Mouse (Mus musculus): ENCODE measurements around the gene Kdsr. TPM values are rescaled to one million over a fixed set of nuclear protein-coding genes. Genes with fewer than 3 reads are reported as not detected.
A peak's percentile ranks its signal among the peaks of the same experiment; 100 is the strongest.

Kdsr gene
- polyA plus RNA-seq (2012; rRNA removed): 8.8 and 9.5 TPM in 2 replicates

DNA sequence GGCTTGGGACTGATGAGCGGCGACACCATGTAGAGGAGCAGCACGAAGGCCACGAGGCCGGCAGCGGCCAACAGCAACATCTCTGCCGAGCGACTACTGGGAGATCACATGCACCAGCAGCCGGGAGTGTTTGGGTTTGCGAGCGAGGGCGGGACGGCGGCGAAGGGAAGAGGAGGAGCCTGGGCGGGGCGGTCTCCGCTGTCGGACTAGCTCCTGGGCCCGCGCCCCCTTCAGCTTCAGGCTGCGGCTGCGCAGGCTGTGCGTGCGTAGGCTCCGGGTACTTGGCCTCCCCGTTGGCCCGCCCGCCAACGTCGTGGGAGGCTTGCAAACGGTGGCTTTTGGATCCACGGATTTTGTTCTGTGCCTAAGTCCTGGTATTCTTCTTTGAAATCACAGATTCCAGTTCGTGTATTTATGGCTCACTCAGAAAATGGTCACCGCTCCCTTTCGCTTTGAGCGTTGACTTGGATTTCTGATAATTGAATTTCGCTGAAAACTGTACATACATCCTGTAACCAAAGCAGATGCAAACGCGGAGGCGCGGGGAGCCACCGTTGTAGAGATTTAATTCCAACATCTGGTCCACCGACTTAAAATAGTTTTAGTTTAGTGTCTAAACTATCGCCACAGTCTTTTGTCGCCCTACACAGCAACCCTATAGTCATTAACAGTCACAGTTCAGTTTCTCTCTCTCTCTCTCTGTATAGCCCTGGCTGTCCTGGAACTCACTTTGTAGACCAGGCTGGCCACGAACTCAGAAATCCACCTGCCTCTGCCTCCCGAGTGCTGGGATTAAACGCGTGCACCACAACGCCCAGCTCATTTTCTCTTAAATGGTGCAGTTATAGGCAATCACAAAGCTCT is at the start of gene Kdsr:
Kdsr (minus strand) TSS at position 156 of the 864 bp plus-strand sequence.
- peak; percentile 99 for DNase-seq (ENCODE audit: low read depth)
- TF ChIP-seq POLR2A (IDR thresholded peaks at IDR 0.05; ENCODE audit: borderline replicate concordance, extremely low read depth, insufficient read depth, insufficient read length, poor library complexity, severe bottlenecking): peak; percentile 45; the same call in 1 of the 2 replicates
- TF ChIP-seq CTCF (IDR thresholded peaks at IDR 0.05; ENCODE audit: borderline replicate concordance, extremely low read depth, insufficient read depth, insufficient read length): no peak

DNA sequence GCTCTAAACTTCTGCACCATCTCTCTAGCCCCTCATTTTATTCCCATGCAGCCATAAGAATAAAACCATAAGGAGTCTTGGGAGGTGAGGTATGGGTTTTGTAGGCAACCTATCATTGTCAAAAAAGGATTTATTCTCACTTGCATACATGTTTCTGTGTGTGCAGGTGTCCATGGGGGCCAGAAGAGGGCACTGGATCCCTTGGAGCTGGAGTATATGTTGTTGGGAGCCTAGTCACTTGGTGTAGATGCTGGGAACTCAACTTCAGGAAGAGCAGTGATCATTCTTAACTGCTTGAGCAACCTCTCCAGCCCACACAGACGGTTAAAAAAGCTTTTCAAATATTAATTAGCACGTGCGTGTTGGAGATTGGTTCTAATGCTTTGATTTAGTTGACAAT is 40.4 kb upstream of the Kdsr start:
- no peak for DNase-seq (ENCODE audit: low read depth)
- no peak for TF ChIP-seq CTCF (IDR thresholded peaks at IDR 0.05; ENCODE audit: borderline replicate concordance, extremely low read depth, insufficient read depth, insufficient read length)
- no peak for TF ChIP-seq POLR2A (IDR thresholded peaks at IDR 0.05; ENCODE audit: borderline replicate concordance, extremely low read depth, insufficient read depth, insufficient read length, poor library complexity, severe bottlenecking)

DNA sequence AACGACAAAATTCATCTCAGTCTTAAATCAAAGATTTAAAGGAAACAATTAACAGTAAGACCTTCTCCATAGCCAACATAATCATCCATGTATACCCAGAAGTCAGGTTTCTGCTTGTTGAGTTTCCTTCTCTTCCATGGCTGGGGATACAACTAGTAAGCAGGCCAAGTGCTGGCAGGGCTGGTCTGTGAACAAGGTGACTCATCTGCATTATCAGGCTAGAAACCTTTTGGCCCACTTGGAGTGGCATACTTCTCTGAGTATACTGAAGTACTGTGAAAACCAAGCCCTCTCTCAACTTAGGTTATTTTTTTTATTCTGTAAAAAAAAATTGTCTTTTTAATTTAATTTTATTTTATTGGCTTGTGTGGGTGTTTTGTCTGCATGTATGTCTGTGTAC is 39.9 kb upstream of the Kdsr start:
- TF ChIP-seq POLR2A (IDR thresholded peaks at IDR 0.05; ENCODE audit: borderline replicate concordance, extremely low read depth, insufficient read depth, insufficient read length, poor library complexity, severe bottlenecking): no peak
- TF ChIP-seq CTCF (IDR thresholded peaks at IDR 0.05; ENCODE audit: borderline replicate concordance, extremely low read depth, insufficient read depth, insufficient read length): no peak
- DNase-seq (ENCODE audit: low read depth): no peak

DNA sequence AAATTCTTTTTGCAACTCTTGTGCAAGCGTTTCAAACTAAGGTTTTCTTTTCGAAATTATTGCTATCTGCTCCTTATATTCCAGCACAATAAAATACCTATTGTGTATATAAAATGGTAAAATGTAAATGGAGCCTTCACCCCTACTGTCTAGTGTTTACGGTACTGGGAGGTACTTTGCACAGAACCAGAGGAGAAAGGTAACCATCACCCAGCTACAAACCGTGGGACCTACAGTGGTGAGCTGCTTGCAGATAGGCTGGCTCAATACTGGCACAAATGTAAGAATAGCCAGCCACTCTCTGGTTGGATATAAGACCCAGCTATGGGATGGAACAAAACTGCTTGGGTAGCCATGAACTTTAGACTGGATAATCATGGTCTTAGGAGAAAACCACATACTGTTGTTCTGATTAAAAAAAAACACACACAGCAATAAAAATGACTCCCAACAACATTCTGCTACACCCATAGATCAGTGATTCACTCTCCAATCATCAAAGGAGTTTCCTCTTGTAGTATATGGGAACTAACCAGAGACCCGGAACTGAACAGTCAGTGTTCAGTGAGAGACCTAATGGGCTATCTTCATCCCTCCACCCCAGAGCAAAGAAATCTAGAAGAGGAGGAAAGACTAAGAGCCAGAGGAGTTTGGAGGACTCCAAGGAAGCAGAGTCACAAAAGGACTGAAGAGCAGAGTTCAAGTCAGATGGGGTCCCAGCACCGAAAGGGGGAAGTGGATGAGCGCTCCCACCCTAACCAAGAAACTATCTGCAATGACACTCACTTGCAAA is 37.7 kb upstream of the Kdsr start:
- TF ChIP-seq CTCF (IDR thresholded peaks at IDR 0.05; ENCODE audit: borderline replicate concordance, extremely low read depth, insufficient read depth, insufficient read length): no peak
- TF ChIP-seq POLR2A (IDR thresholded peaks at IDR 0.05; ENCODE audit: borderline replicate concordance, extremely low read depth, insufficient read depth, insufficient read length, poor library complexity, severe bottlenecking): no peak

DNA sequence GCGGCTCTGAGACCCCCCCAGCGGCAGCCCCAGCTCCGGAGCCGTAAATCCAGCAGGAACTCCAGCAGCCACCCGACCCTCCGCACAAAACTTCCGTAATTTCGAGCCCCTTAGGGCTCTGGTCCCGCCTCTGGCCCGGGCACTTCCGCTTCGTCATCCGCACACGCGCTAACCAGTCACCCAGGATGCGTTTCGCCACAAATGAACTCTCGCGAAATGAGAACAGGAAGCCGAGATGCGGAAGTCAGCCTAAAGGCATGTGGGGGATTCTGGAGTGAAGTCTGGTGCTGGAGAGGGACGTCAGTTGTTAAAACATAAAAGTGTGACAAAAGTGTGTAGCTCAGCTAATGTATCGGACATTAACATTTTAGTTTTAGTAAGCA is 37.0 kb upstream of the Kdsr start, which contains the start of gene Vps4b:
Vps4b (minus strand) TSS at position 187 of the 383 bp plus-strand sequence.
- peak; percentile 99 for DNase-seq (ENCODE audit: low read depth)

More for the DNA sequence above, 37.7 kb upstream of the Kdsr start:
- no peak for DNase-seq (ENCODE audit: low read depth)

DNA sequence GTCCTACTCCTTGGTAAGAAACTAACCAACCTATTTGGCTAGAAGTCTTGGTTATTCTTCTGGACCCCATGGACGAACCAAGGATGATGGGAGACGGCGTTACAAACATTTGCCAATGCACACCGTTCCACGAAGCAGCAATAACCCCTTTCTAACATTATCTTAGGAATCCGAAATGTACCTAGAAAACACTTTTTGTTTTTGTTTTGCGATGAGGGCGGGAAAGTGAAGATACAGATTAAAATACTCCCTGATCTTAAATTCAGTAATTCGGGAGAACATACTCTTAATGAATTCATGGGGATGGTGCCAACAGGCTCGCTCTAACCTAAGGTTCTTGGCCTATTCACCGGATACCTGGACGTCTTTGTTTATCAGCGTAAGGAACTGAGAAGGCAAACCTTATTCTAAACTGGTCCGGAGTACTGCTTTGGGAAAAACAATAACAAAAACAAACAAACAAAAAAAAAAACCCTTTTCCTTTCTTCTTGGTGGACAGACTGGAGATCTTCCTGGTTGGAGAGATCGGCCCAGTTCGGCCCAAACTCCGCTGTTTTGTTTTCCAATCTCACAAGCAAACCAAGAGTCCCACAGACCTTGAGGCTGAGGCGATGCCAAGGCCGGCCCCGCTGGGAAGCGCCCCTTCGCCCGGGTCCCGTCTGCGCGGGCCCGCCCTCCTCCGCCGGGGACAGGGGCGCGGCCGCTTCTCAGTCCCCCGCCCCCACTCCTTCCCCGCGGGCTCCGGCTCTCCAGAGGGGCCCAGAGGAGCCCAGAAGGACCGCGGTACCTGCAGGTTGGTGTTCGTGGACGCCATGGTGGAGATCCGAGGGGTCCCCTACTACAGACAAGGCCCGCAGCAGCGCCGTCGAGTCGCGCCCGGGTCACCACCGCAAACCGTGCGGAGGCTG is 36.4 kb upstream of the Kdsr start:
- TF ChIP-seq POLR2A (IDR thresholded peaks at IDR 0.05; ENCODE audit: borderline replicate concordance, extremely low read depth, insufficient read depth, insufficient read length, poor library complexity, severe bottlenecking) (no peak), CTCF (IDR thresholded peaks at IDR 0.05; ENCODE audit: borderline replicate concordance, extremely low read depth, insufficient read depth, insufficient read length) (no peak)
- DNase-seq (ENCODE audit: low read depth): no peak

More for the DNA sequence above, 37.0 kb upstream of the Kdsr start, which contains the start of gene Vps4b:
- TF ChIP-seq CTCF (IDR thresholded peaks at IDR 0.05; ENCODE audit: borderline replicate concordance, extremely low read depth, insufficient read depth, insufficient read length): no peak
- 0 out of 2 replicates have a peak, but pooled peaks have one; percentile 37 for TF ChIP-seq POLR2A (IDR thresholded peaks at IDR 0.05; ENCODE audit: borderline replicate concordance, extremely low read depth, insufficient read depth, insufficient read length, poor library complexity, severe bottlenecking)

DNA sequence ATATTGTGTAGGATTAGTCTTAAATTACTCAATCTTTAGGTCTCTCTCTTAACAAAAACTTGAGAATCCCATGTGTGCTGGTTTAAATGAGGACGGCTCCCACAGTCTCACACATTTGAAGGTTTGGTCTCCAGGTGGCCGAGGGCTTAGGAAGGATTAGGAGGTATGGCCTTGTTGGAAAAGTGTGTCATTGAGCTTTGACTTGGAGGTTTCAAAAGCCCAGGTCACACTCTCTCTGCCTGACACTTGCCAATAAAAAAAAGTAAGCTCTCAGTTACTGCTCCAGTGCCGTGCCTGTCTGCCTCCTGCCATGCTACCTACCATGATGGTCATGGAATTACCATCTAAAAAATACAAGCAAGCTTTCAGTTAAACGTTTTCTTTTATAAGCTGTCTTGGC is 15.4 kb upstream of the Kdsr start:
- TF ChIP-seq CTCF (IDR thresholded peaks at IDR 0.05; ENCODE audit: borderline replicate concordance, extremely low read depth, insufficient read depth, insufficient read length) (no peak), POLR2A (IDR thresholded peaks at IDR 0.05; ENCODE audit: borderline replicate concordance, extremely low read depth, insufficient read depth, insufficient read length, poor library complexity, severe bottlenecking) (no peak)
- no peak for DNase-seq (ENCODE audit: low read depth)

DNA sequence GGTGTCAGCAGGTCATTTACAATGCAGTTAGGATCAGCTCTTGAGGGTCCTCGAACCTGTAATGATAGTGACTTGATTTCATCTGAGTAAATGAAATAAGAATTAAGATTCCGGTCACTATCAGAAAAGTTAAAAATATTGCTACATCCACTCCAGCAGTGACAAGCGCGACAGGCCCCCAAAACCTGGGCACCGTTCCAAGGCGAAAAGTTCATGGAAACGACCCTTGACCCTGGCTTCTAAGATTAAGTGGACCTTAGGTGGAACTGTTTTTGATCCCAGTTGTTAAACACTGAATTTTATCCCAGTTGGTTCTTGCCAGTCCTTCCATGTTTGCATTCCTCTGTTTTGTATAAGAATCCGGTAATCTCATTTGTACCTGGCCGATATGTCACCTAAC is 14.6 kb upstream of the Kdsr start:
- TF ChIP-seq POLR2A (IDR thresholded peaks at IDR 0.05; ENCODE audit: borderline replicate concordance, extremely low read depth, insufficient read depth, insufficient read length, poor library complexity, severe bottlenecking) (no peak), CTCF (IDR thresholded peaks at IDR 0.05; ENCODE audit: borderline replicate concordance, extremely low read depth, insufficient read depth, insufficient read length) (no peak)
- DNase-seq (ENCODE audit: low read depth): no peak

DNA sequence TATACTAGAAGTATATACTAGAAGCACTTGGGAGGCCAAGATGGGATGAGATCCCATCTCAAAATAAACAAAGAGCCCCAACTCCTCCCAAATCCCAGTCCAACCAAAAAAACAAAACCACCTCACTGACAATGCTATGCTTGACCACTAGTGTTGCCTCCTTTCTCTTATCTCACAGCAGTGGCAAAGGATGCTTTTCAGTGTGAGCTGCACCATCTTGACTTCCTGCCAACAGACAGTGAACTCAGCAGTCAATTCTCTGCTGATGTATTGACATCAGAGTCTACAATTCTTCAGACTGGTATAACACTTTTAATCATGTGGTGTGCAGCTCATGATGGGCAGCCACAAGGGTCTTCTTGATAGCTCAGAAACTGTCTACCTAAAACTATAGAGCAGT is 9.2 kb upstream of the Kdsr start:
- no peak for DNase-seq (ENCODE audit: low read depth)
- TF ChIP-seq POLR2A (IDR thresholded peaks at IDR 0.05; ENCODE audit: borderline replicate concordance, extremely low read depth, insufficient read depth, insufficient read length, poor library complexity, severe bottlenecking) (no peak), CTCF (IDR thresholded peaks at IDR 0.05; ENCODE audit: borderline replicate concordance, extremely low read depth, insufficient read depth, insufficient read length) (no peak)

DNA sequence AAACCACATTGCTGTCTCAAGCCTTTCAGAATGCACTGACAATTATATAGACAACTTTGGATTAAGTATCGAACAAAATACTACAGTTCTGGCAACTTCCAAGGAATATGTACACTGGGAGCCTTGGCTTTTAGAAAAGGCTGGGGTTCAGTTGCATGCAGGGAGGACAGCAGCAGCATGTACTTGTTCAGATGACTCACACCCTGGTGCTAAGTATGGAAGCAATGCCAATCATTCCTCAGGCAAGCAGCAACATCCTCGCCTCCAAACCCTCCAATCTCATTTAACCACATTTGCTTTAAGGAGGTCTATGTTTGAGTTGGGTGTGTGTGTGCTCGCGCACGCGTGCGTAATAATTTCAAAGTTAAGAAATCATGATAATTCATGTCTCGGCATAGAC is 6.2 kb upstream of the Kdsr start:
- no peak for DNase-seq (ENCODE audit: low read depth)

More for the DNA sequence above, 6.2 kb upstream of the Kdsr start:
- TF ChIP-seq POLR2A (IDR thresholded peaks at IDR 0.05; ENCODE audit: borderline replicate concordance, extremely low read depth, insufficient read depth, insufficient read length, poor library complexity, severe bottlenecking) (no peak), CTCF (IDR thresholded peaks at IDR 0.05; ENCODE audit: borderline replicate concordance, extremely low read depth, insufficient read depth, insufficient read length) (no peak)
